Mouse (Mus musculus) erythroblast, embryonic 14.5 days (primary cell): ENCODE measurements around the gene Cd276. TPM values are rescaled to one million over a fixed set of nuclear protein-coding genes. Genes with fewer than 3 reads are reported as not detected.

ENCODE experiments used
- H3K27me3 ChIP-seq: 2 replicates; pipeline ENCODE4 v1.6.1; 2012; ENCODE audit warnings: inconsistent platforms; ENCODE audit not compliant: control insufficient read depth
- H3K36me3 ChIP-seq: 2 replicates; pipeline ENCODE4 v1.6.1; 2012; ENCODE audit warnings: mild to moderate bottlenecking, inconsistent platforms; ENCODE audit not compliant: control insufficient read depth
- H3K4me1 ChIP-seq: 2 replicates; pipeline ENCODE4 v1.6.1; 2012; ENCODE audit warnings: inconsistent platforms; ENCODE audit not compliant: control insufficient read depth
- H3K4me3 ChIP-seq: replicated peaks from 2 replicates; pipeline ENCODE3; 2012; ENCODE audit warnings: moderate library complexity, mild to moderate bottlenecking, inconsistent platforms
- H3K9me3 ChIP-seq: 2 replicates; pipeline ENCODE4 v1.6.1; 2012; ENCODE audit warnings: low read length, inconsistent platforms, mixed read lengths; ENCODE audit not compliant: control insufficient read depth
- GATA1 ChIP-seq: IDR thresholded peaks from 2 replicates; pipeline ENCODE4 v1.6.1; 2012; ENCODE audit warnings: low read length, inconsistent platforms, mixed read lengths
- TAL1 ChIP-seq: IDR thresholded peaks from 3 replicates; pipeline ENCODE4 v1.6.1; 2012; ENCODE audit warnings: low read length, inconsistent platforms, mixed read lengths
- polyA plus RNA-seq: library from polyadenylated mRNA; stranded (reverse); fragments of >175 nt; gene quantifications from 2 replicates; pipeline ENCODE4 v1.2.3, GENCODE M21; 2012

Gene Cd276
- polyA plus RNA-seq, 1 experiment: not detected

GRCm38 (mm10) chr9:58500946-58501345 is 54.3 kb downstream of the Cd276 start:
- H3K4me3 ChIP-seq: no peak overlapping the region
- H3K27me3 ChIP-seq: no peaks in the 10 kb centered on the region
- no peaks in the 10 kb centered on the region for H3K9me3 ChIP-seq
- no peak for TF ChIP-seq GATA1
- no peak for TF ChIP-seq TAL1
- no peaks in the 10 kb centered on the region for H3K36me3 ChIP-seq
- no peaks in the 10 kb centered on the region for H3K4me1 ChIP-seq

- no peaks in the 10 kb centered on the region for H3K27me3 ChIP-seq
- H3K4me3 ChIP-seq: no peak overlapping the region
- H3K9me3 ChIP-seq: no peaks in the 10 kb centered on the region
- TF ChIP-seq TAL1: no peak
- TF ChIP-seq GATA1: no peak
- H3K4me1 ChIP-seq: no peaks in the 10 kb centered on the region
- no peaks in the 10 kb centered on the region for H3K36me3 ChIP-seq
Observed at GRCm38 (mm10) chr9:58497942-58498341, 57.3 kb downstream of the Cd276 start.

GRCm38 (mm10) chr9:58496470-58497182 is 58.6 kb downstream of the Cd276 start:
- TF ChIP-seq TAL1 (no peak), GATA1 (no peak)
- H3K36me3 ChIP-seq: no peaks in the 10 kb centered on the region
- H3K4me1 ChIP-seq: no peaks in the 10 kb centered on the region
- H3K4me3 ChIP-seq: no peak overlapping the region
- peaks cover 3% of the 10 kb centered on the region for H3K27me3 ChIP-seq
- H3K9me3 ChIP-seq: no peaks in the 10 kb centered on the region

- H3K4me1 ChIP-seq: no peaks in the 10 kb centered on the region
- peaks cover 15% of the 10 kb centered on the region for H3K27me3 ChIP-seq
- H3K36me3 ChIP-seq: no peaks in the 10 kb centered on the region
- TF ChIP-seq GATA1 (no peak), TAL1 (no peak)
- no peak overlapping the region for H3K4me3 ChIP-seq
- no peaks in the 10 kb centered on the region for H3K9me3 ChIP-seq
Observed at GRCm38 (mm10) chr9:58495035-58495434, 60.2 kb downstream of the Cd276 start.

- no peaks in the 10 kb centered on the region for H3K9me3 ChIP-seq
- no peak for TF ChIP-seq TAL1
- TF ChIP-seq GATA1: no peak
- H3K4me1 ChIP-seq: no peaks in the 10 kb centered on the region
- no peak overlapping the region for H3K4me3 ChIP-seq
- peaks cover 60% of the 10 kb centered on the region for H3K27me3 ChIP-seq
- H3K36me3 ChIP-seq: no peaks in the 10 kb centered on the region
Observed at GRCm38 (mm10) chr9:58490391-58490790, 64.8 kb downstream of the Cd276 start.

GRCm38 (mm10) chr9:58489865-58490165 is 65.4 kb downstream of the Cd276 start:
- peaks cover 62% of the 10 kb centered on the region for H3K27me3 ChIP-seq

GRCm38 (mm10) chr9:58489133-58489864 is 65.9 kb downstream of the Cd276 start:
- H3K27me3 ChIP-seq: peaks cover 62% of the 10 kb centered on the region

More at GRCm38 (mm10) chr9:58489865-58490165, 65.4 kb downstream of the Cd276 start:
- Histone ChIP-seq H3K4me3 (no peak overlapping the region), H3K9me3 (no peaks in the 10 kb centered on the region), H3K36me3 (no peaks in the 10 kb centered on the region), H3K4me1 (no peaks in the 10 kb centered on the region)
- TF ChIP-seq TAL1 (no peak), GATA1 (no peak)

GRCm38 (mm10) chr9:58487851-58488801 is 67.1 kb downstream of the Cd276 start, which contains the start of gene Insyn1:
Gene Insyn1, plus strand, starts transcription at chr9:58488603.
- Histone ChIP-seq H3K27me3 (peaks cover 62% of the 10 kb centered on the region), H3K4me1 (no peaks in the 10 kb centered on the region), H3K4me3 (peak within 1 kb of the TSS; percentile 28)

More at GRCm38 (mm10) chr9:58489133-58489864, 65.9 kb downstream of the Cd276 start:
- Histone ChIP-seq H3K9me3 (no peaks in the 10 kb centered on the region), H3K4me1 (no peaks in the 10 kb centered on the region), H3K4me3 (no peak overlapping the region), H3K36me3 (no peaks in the 10 kb centered on the region)
- TF ChIP-seq GATA1: no peak
- no peak for TF ChIP-seq TAL1

GRCm38 (mm10) chr9:58487076-58487475 is 68.2 kb downstream of the Cd276 start:
- peaks cover 60% of the 10 kb centered on the region for H3K27me3 ChIP-seq
- no peak overlapping the region for H3K4me3 ChIP-seq
- no peaks in the 10 kb centered on the region for H3K4me1 ChIP-seq
- TF ChIP-seq TAL1: no peak
- TF ChIP-seq GATA1: no peak
- H3K36me3 ChIP-seq: no peaks in the 10 kb centered on the region
- H3K9me3 ChIP-seq: no peaks in the 10 kb centered on the region

More at GRCm38 (mm10) chr9:58487851-58488801, 67.1 kb downstream of the Cd276 start, which contains the start of gene Insyn1:
- no peak for TF ChIP-seq GATA1
- no peak for TF ChIP-seq TAL1
- H3K36me3 ChIP-seq: no peaks in the 10 kb centered on the region
- no peaks in the 10 kb centered on the region for H3K9me3 ChIP-seq

Other genes starting within 250 kb of the Cd276 start
- 0.01 TPM in 1 of 2 replicates, not detected in the other for gene Loxl1, start 242.3 kb downstream of the Cd276 start, polyA plus RNA-seq
- gene Tbc1d21, start 185.0 kb downstream of the Cd276 start, polyA plus RNA-seq: not detected in 2 replicates
- gene Insyn1, start 66.8 kb downstream of the Cd276 start, polyA plus RNA-seq: not detected in 2 replicates
- 31.4 and 44.6 TPM in 2 replicates for gene Nptn, start 26.8 kb upstream of the Cd276 start, polyA plus RNA-seq
- gene Rec114, start 188.5 kb upstream of the Cd276 start, polyA plus RNA-seq: 1.1 and 2.3 TPM in 2 replicates